Comparison of ENCODE assay signal across 8 mouse cellular contexts in genomic region chr7:66196609-66197445, GRCm38 (mm10).
DNase-seq lines count a peak whose midpoint lies in the region; ATAC-seq and TF ChIP-seq lines count a peak whose summit lies in the region.

No protein-coding gene starts in this region.

- no peaks in the 10 kb centered on the region for H3K9me3 ChIP-seq in intestine, embryonic 15.5 days
- no peaks in the 10 kb centered on the region for H3K9me3 ChIP-seq in intestine, postnatal 0 days (ENCODE audit: control insufficient read depth)
- no peaks in the 10 kb centered on the region for H3K9me3 ChIP-seq in forebrain, embryonic 11.5 days (ENCODE audit: control insufficient read depth, low read length)

- no peak overlapping the region for H3K9ac ChIP-seq in intestine, embryonic 15.5 days
- H3K9ac ChIP-seq in intestine, postnatal 0 days (ENCODE audit: low read depth, low read length): no peak overlapping the region
- H3K9ac ChIP-seq in forebrain, embryonic 11.5 days (ENCODE audit: low read length): no peak overlapping the region

- intact Hi-C loops in heart, postnatal 25 days (cut with DNase I): loop anchor here (5.0 kb wide), 2 partner anchors 50 to 85 kb away; no protein-coding TSS in a partner anchor

- H3K4me3 ChIP-seq in intestine, embryonic 15.5 days (replicated peaks): no peak overlapping the region
- no peak overlapping the region for H3K4me3 ChIP-seq in intestine, postnatal 0 days (ENCODE audit: low read depth, low read length)
- no peak overlapping the region for H3K4me3 ChIP-seq in small intestine, adult 2 months (ENCODE audit: low read depth, low read length)
- no peak overlapping the region for H3K4me3 ChIP-seq in forebrain, embryonic 11.5 days (ENCODE audit: low read depth, low read length)

- no peak overlapping the region for H3K4me2 ChIP-seq in intestine, embryonic 15.5 days (replicated peaks)
- no peak overlapping the region for H3K4me2 ChIP-seq in intestine, postnatal 0 days (replicated peaks; ENCODE audit: low read depth)
- H3K4me2 ChIP-seq in forebrain, embryonic 11.5 days (ENCODE audit: low read depth, low read length, severe bottlenecking): no peak overlapping the region

- peak; percentile 59 for DNase-seq in brain, adult 2 months (ENCODE audit: low read depth, low spot score)
- peak; percentile 61 for DNase-seq in heart, postnatal 25 days (ENCODE audit: low spot score)
- no peak for DNase-seq in adrenal gland, adult 8-10 months
- DNase-seq in lung, postnatal 14 days: no peak
- no peak for DNase-seq in forebrain, embryonic 11.5 days (ENCODE audit: low spot score)

- H3K27ac ChIP-seq in intestine, embryonic 15.5 days: no peak overlapping the region
- H3K27ac ChIP-seq in intestine, postnatal 0 days (ENCODE audit: low read depth, low read length): no peak overlapping the region
- peak overlapping the region; percentile 50; the same call in 1 of the 2 replicates for H3K27ac ChIP-seq in small intestine, adult 2 months (ENCODE audit: insufficient read depth, low read depth, low read length)
- H3K27ac ChIP-seq in forebrain, embryonic 11.5 days (ENCODE audit: low read depth, low read length): no peak overlapping the region

- no peak for TF ChIP-seq POLR2A in small intestine, adult 2 months (IDR thresholded peaks at IDR 0.05; ENCODE audit: low read depth, low read length)

- WGBS in intestine, embryonic 15.5 days: 68% methylated on average over 11 of the region's 11 CpGs
- 46% methylated on average over 11 of the region's 11 CpGs for WGBS in intestine, postnatal 0 days
- WGBS in small intestine, adult 2 months: 43% methylated on average over 11 of the region's 11 CpGs
- WGBS in forebrain, embryonic 11.5 days: 86% methylated on average over 11 of the region's 11 CpGs

- no peaks in the 10 kb centered on the region for H3K27me3 ChIP-seq in intestine, embryonic 15.5 days (replicated peaks)
- no peaks in the 10 kb centered on the region for H3K27me3 ChIP-seq in intestine, postnatal 0 days (replicated peaks; ENCODE audit: control insufficient read depth, insufficient read depth, low read length)
- no peaks in the 10 kb centered on the region for H3K27me3 ChIP-seq in small intestine, adult 2 months (ENCODE audit: control insufficient read depth, insufficient read depth, low read length)
- no peaks in the 10 kb centered on the region for H3K27me3 ChIP-seq in forebrain, embryonic 11.5 days (ENCODE audit: control insufficient read depth, insufficient read depth, low read length)

- H3K36me3 ChIP-seq in intestine, embryonic 15.5 days: no peaks in the 10 kb centered on the region
- H3K36me3 ChIP-seq in intestine, postnatal 0 days (ENCODE audit: control insufficient read depth, insufficient read depth): no peaks in the 10 kb centered on the region
- H3K36me3 ChIP-seq in small intestine, adult 2 months (ENCODE audit: control insufficient read depth, insufficient read depth, low read length): no peaks in the 10 kb centered on the region
- no peaks in the 10 kb centered on the region for H3K36me3 ChIP-seq in forebrain, embryonic 11.5 days (ENCODE audit: control insufficient read depth, insufficient read depth, low read length)

- H3K4me1 ChIP-seq in intestine, embryonic 15.5 days (replicated peaks): 0 out of 2 replicates have a peak, but pooled peaks cover 5% of the 10 kb centered on the region
- H3K4me1 ChIP-seq in intestine, postnatal 0 days (replicated peaks; ENCODE audit: control insufficient read depth, insufficient read depth, low read length): no peaks in the 10 kb centered on the region
- H3K4me1 ChIP-seq in small intestine, adult 2 months (ENCODE audit: control insufficient read depth, insufficient read depth, insufficient read length, low read length): peaks cover 11% of the 10 kb centered on the region; the same call in 1 of the 2 replicates
- H3K4me1 ChIP-seq in forebrain, embryonic 11.5 days (replicated peaks; ENCODE audit: control insufficient read depth, insufficient read depth, low read length): no peaks in the 10 kb centered on the region

- TF ChIP-seq CTCF in intestine, postnatal 0 days (IDR thresholded peaks at IDR 0.05; ENCODE audit: low read depth): no peak
- no peak for TF ChIP-seq CTCF in small intestine, adult 2 months (IDR thresholded peaks at IDR 0.05; ENCODE audit: extremely low read depth, insufficient read length, insufficient replicate concordance, low read depth, low read length)

- peak; percentile 58 for ATAC-seq in intestine, embryonic 15.5 days
- no peak for ATAC-seq in intestine, postnatal 0 days
- no peak for ATAC-seq in forebrain, embryonic 11.5 days (replicated peaks; ENCODE audit: low FRiP score)

Comparison
In these comparisons a context has a peak if more than half of its experiments do, and no peak if none do; other contexts are left out.
1. DNase-seq: peak in brain, adult 2 months (single experiment) and heart, postnatal 25 days (single experiment); none in adrenal gland, adult 8-10 months (single experiment), lung, postnatal 14 days (single experiment) and forebrain, embryonic 11.5 days (single experiment).